8 mouse cellular contexts compared by ENCODE assay signal in genomic region chr12:12938850-12939249, GRCm38 (mm10). TPM values are rescaled to one million over a fixed set of nuclear protein-coding genes. Genes with fewer than 3 reads are reported as not detected.
DNase-seq lines count a peak whose midpoint lies in the region; ATAC-seq and TF ChIP-seq lines count a peak whose summit lies in the region.

No protein-coding gene starts in this region.

- peak overlapping the region; percentile 3 for H3K4me3 ChIP-seq in embryonic fibroblast, embryonic 13.5 days (ENCODE audit: insufficient read depth, low read length)
- H3K4me3 ChIP-seq in heart, embryonic 14.5 days (ENCODE audit: control insufficient read depth in 1 of 2, insufficient read depth in 1 of 2, low read depth in 1 of 2, low read length in 2 of 2): peak overlapping the region; percentile 86 to 87
- H3K4me3 ChIP-seq in liver, embryonic 14.5 days (ENCODE audit: insufficient read depth in 1 of 2, low read depth in 2 of 2, low read length in 2 of 2): peak overlapping the region; percentile 60 to 69
- peak overlapping the region; percentile 66 for H3K4me3 ChIP-seq in neural tube, embryonic 14.5 days (ENCODE audit: low read depth, low read length)

- no peak for TF ChIP-seq EP300 in liver, embryonic 14.5 days (IDR thresholded peaks at IDR 0.05; ENCODE audit: low read depth)

- no peak overlapping the region for H3K27ac ChIP-seq in embryonic fibroblast, embryonic 13.5 days (ENCODE audit: insufficient read depth, low read length)
- peak overlapping the region; percentile 39 to 86 for H3K27ac ChIP-seq in heart, embryonic 14.5 days (replicated peaks in 1 of 2; ENCODE audit: control insufficient read depth in 1 of 2, insufficient read depth in 1 of 2, low read depth in 2 of 2, low read length in 2 of 2)
- no peak overlapping the region for H3K27ac ChIP-seq in liver, embryonic 14.5 days
- peak overlapping the region; percentile 80 for H3K27ac ChIP-seq in neural tube, embryonic 14.5 days (ENCODE audit: low read depth, low read length)

- H3K4me2 ChIP-seq in heart, embryonic 14.5 days (ENCODE audit: low read length): peak overlapping the region; percentile 94
- H3K4me2 ChIP-seq in liver, embryonic 14.5 days (ENCODE audit: low read depth): peak overlapping the region; percentile 76
- peak overlapping the region; percentile 77 for H3K4me2 ChIP-seq in neural tube, embryonic 14.5 days (ENCODE audit: low read depth, low read length)

- ATAC-seq in heart, embryonic 14.5 days (ENCODE audit: insufficient number of reproducible peaks, insufficient read depth, low FRiP score, low read depth): no peak
- no peak for ATAC-seq in liver, embryonic 14.5 days (ENCODE audit: insufficient read depth)
- 0 out of 2 replicates have a peak, but pooled peaks have one; percentile 7 for ATAC-seq in neural tube, embryonic 14.5 days (ENCODE audit: low read depth)

- under 1% methylated on average over 12 of the region's 12 CpGs for WGBS in heart, embryonic 14.5 days
- 0% methylated on average over 12 of the region's 12 CpGs for WGBS in liver, embryonic 14.5 days (ENCODE audit: insufficient replicate concordance)
- 1% methylated on average over 12 of the region's 12 CpGs for WGBS in neural tube, embryonic 14.5 days

- no peaks in the 10 kb centered on the region for H3K27me3 ChIP-seq in heart, embryonic 14.5 days (ENCODE audit: control insufficient read depth, insufficient read depth, low read length)
- H3K27me3 ChIP-seq in liver, embryonic 14.5 days (ENCODE audit: control insufficient read depth, insufficient read depth, low read length): peaks cover 62% of the 10 kb centered on the region
- no peaks in the 10 kb centered on the region for H3K27me3 ChIP-seq in neural tube, embryonic 14.5 days (ENCODE audit: control insufficient read depth, insufficient read depth, low read length)

- peaks cover 7% of the 10 kb centered on the region; the same call in 1 of the 2 replicates for H3K4me1 ChIP-seq in embryonic fibroblast, embryonic 13.5 days (ENCODE audit: control insufficient read depth, insufficient read depth, low read length)
- peaks cover 3 to 12% of the 10 kb centered on the region in 2 experiments; a peak in 1 of 4 replicates for H3K4me1 ChIP-seq in heart, embryonic 14.5 days (ENCODE audit: control insufficient read depth in 2 of 2, insufficient read depth in 2 of 2, low read length in 2 of 2)
- H3K4me1 ChIP-seq in liver, embryonic 14.5 days (replicated peaks; ENCODE audit: control insufficient read depth in 2 of 2, insufficient read depth in 2 of 2, low read length in 1 of 2): no peaks in the 10 kb centered on the region; a peak in 1 of 4 replicates
- H3K4me1 ChIP-seq in neural tube, embryonic 14.5 days (ENCODE audit: control insufficient read depth, insufficient read depth, low read length): peaks cover 5% of the 10 kb centered on the region; the same call in 1 of the 2 replicates

- H3K9me3 ChIP-seq in heart, embryonic 14.5 days (ENCODE audit: control insufficient read depth, low read length): no peaks in the 10 kb centered on the region
- no peaks in the 10 kb centered on the region for H3K9me3 ChIP-seq in liver, embryonic 14.5 days (ENCODE audit: control insufficient read depth, low read length)
- no peaks in the 10 kb centered on the region for H3K9me3 ChIP-seq in neural tube, embryonic 14.5 days (ENCODE audit: control insufficient read depth, low read length)

- peak overlapping the region; percentile 95 for H3K9ac ChIP-seq in heart, embryonic 14.5 days (ENCODE audit: low read length)
- no peak overlapping the region for H3K9ac ChIP-seq in liver, embryonic 14.5 days (replicated peaks)
- peak overlapping the region; percentile 79 for H3K9ac ChIP-seq in neural tube, embryonic 14.5 days (replicated peaks; ENCODE audit: low read depth, low read length)

- DNase-seq in B cell, adult 2 months: peak; percentile 47 to 54
- peak; percentile 21 to 32 for DNase-seq in adrenal gland, postnatal 4 days (ENCODE audit: low spot score in 2 of 2)
- DNase-seq in kidney, postnatal 10 days: peak; percentile 83
- no peak for DNase-seq in liver, embryonic 14.5 days (ENCODE audit: low read depth in 3 of 3, low spot score in 3 of 3)
- DNase-seq in thymus, postnatal 14 days: peak; percentile 86

- peak; percentile 60; the same call in 1 of the 2 replicates for TF ChIP-seq CTCF in embryonic fibroblast, embryonic 13.5 days (IDR thresholded peaks at IDR 0.05; ENCODE audit: borderline replicate concordance, insufficient read depth, low read length)
- peak; percentile 68 for TF ChIP-seq CTCF in liver, embryonic 14.5 days (IDR thresholded peaks at IDR 0.05; ENCODE audit: low read depth)

- no peak for TF ChIP-seq POLR2A in embryonic fibroblast, embryonic 13.5 days (IDR thresholded peaks at IDR 0.05; ENCODE audit: low read depth, low read length)

- peaks cover 38% of the 10 kb centered on the region for H3K36me3 ChIP-seq in heart, embryonic 14.5 days (ENCODE audit: control insufficient read depth, insufficient read depth, low read length)
- H3K36me3 ChIP-seq in liver, embryonic 14.5 days (replicated peaks; ENCODE audit: control insufficient read depth, insufficient read depth, low read depth): no peaks in the 10 kb centered on the region
- peaks cover 13% of the 10 kb centered on the region; the same call in 1 of the 2 replicates for H3K36me3 ChIP-seq in neural tube, embryonic 14.5 days (ENCODE audit: control insufficient read depth, insufficient read depth, low read length)

RNA-seq across cellular contexts. Expression of gene Mycn, which starts 2.9 kb away (rescaled TPM):
- total RNA-seq in adrenal gland, postnatal 4 days (2021): 10 to 100 TPM; 12.7 to 21.9 TPM
- polyA plus RNA-seq in embryonic fibroblast, embryonic 13.5 days (2011; ENCODE audit: insufficient read length, low read depth, missing spikeins): 0.39 and 0.48 TPM in 2 replicates
- 36.1 and 38.2 TPM in 2 replicates for polyA plus RNA-seq in heart, embryonic 14.5 days (2014; fragmentation: Nextera tagmentation; extraction: Ambion mirVana)
- 2.4 and 2.9 TPM in 2 replicates for polyA plus RNA-seq in liver, embryonic 14.5 days (2012; rRNA removed)
- polyA plus RNA-seq in liver, embryonic 14.5 days (2014; fragmentation: Nextera tagmentation; extraction: Ambion mirVana): 3.9 and 4.4 TPM in 2 replicates
- polyA plus RNA-seq in neural tube, embryonic 14.5 days (2014; fragmentation: Nextera tagmentation; extraction: Ambion mirVana): 38.6 and 48.1 TPM in 2 replicates

Comparison
In these comparisons a context has a peak if more than half of its experiments do, and no peak if none do; other contexts are left out.
1. DNase-seq: peak in B cell, adult 2 months (2 of 2), adrenal gland, postnatal 4 days (2 of 2), kidney, postnatal 10 days (single experiment) and thymus, postnatal 14 days (single experiment); none in liver, embryonic 14.5 days (0 of 3).
2. H3K27ac ChIP-seq: peak in heart, embryonic 14.5 days (2 of 2) and neural tube, embryonic 14.5 days (single experiment); none in embryonic fibroblast, embryonic 13.5 days (single experiment) and liver, embryonic 14.5 days (single experiment).
3. H3K4me3 ChIP-seq: peak in every context shown above with its lines; median percentile 86 in heart, embryonic 14.5 days; 66 in neural tube, embryonic 14.5 days; 64 in liver, embryonic 14.5 days; 3 in embryonic fibroblast, embryonic 13.5 days.
4. Peak in every context shown above with its lines, with median percentiles within 50 percentile points of each other: H3K4me2 ChIP-seq.